Mouse (Mus musculus) thymus, adult 18-20 months (tissue): ENCODE data around the gene Vkorc1l1.
A peak's percentile ranks its signal among the peaks of the same experiment; 100 is the strongest.

Source experiments
- DNase-seq, 2 experiments: peaks; one replicate each; pipeline ENCODE4 v3.0.0; 2022; ENCODE audit warnings: mixed read lengths in 2 of 2

Vkorc1l1 gene

DNA sequence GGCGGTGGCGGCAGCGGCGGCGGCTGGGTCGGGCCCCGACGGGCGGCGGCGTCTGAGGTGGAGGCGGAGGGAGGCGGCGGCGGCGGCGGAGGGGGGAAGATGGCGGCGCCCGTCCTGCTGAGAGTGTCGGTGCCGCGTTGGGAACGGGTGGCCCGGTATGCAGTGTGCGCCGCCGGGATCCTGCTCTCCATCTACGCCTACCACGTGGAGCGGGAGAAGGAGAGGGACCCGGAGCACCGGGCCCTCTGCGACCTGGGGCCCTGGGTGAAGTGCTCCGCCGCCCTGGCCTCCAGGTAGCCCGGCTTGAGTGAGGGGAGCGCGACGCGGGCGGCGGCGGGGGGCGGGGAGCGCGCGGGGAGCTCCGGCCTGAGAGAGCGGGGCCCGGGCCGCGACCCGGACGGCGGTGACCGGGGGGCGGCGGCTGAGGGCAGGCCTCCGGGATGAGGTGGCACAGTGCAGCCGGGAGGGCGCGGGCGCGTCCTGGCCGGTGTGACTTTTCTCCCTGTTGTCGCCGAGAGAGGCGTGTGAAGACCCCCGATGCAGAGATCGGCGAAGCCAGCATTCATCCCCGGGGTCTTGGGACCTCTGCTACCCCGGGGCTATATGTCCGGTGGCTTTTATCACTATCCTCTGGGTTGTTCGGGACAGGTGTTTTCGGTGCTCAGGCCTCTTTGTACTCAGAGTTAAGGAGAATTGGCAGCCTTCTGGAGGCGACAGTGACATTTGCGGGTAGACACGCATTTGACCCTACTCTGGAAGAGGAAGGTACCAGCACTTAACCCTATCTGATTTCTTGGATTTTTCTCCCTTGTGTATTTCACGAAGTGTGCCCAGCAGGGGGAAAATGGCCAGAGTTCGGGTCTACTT lies 536 bp downstream of the Vkorc1l1 start:
- DNase-seq: peak; percentile 43 to 49

DNA sequence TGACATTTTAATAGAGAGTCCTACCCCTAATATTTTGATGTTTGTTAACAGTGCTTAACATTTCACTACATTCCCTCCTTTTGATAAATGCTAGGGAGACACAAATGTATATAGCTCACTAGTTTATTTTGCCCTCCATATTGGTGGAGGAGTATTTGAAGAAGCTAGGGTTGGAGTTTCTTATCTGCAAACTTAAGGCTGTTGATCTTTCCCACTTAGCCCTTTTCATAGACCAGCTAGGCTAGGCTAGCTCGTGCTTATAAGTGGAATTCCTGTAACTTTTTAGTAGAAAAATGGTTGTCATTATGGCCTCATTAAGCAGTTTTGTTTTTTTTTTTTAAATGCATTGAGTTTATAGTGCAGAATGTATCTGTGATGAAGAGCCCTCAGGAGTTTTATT lies 1.6 kb downstream of the Vkorc1l1 start:
- no peak for DNase-seq

DNA sequence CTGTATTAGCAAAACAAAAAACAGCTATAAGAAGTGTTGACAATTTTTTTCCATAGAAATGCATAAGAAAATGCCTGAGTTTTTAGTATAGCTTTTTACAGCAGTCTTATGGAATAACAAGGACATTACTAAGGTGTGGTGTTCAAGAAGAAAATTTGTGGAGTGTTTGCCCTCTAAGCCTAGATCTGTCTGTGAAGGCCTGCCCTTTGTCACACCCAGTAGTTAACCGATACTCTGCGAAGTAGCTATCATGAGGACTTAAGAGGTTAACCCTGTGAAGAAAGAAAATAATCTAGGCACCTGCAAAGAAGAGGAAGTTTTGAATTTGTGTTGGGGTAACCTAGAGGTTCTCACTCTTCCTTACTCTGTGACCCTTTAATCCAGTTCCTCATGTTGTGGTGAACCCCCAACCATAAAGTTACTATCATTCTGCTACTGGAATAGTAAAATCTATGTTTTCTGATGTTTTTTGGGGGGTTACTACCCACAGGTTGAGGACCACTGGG lies 5.8 kb downstream of the Vkorc1l1 start:
- DNase-seq: no peak

DNA sequence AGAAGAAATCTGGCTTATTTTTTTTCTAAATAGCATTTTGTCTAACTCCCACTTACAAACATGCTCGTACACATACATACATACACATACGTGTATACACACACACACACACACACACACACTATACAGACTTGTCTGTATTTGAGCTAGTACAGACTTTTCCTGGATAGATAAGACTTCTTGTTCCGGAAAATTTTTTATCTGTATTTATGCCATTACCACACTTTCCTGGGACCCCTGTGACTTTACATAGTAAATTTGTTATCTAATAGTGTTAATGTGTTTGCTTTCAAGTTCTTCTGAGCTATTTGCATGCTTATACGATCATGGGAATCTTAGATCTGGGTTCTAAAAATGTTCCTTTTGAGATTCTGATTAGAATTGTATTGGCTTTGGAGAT lies 10.4 kb downstream of the Vkorc1l1 start:
- DNase-seq: no peak

DNA sequence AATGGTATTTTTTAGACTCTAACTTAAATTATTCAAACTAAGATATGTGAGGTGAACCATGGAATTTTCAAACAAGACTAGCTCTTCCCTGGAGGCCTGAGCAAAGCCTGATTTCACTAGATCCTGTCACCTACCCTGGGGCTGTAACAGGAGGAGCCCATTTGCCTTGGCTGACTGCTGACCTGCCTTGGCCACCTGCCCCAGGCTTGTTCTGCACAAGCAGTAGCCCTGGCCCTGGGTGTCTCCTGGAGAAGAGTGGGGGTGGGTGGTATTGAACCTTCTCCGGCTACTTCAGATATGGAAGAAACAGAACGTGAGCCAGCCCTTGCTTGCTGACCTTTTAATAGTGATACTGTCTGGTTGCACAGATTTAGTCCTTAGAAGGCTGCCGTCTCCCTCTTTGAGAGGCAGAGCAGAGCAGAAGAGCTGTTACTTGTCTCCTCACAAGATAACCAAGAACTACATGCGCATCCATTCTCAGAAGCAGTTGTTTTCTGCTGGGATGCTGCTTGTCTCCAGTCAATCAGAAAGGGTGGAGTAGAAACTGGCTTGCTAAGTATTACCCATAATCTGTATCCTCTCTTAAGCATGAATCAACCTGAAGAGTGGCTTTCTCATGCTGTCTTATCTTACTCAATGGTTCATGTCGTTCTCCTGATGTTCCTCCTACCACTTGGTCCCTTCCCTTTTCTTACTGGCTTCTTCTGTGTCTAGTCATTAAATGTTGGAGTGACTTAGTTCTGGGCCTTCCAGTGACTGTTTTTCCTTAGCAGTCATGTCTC lies 12.9 kb downstream of the Vkorc1l1 start:
- no peak for DNase-seq

DNA sequence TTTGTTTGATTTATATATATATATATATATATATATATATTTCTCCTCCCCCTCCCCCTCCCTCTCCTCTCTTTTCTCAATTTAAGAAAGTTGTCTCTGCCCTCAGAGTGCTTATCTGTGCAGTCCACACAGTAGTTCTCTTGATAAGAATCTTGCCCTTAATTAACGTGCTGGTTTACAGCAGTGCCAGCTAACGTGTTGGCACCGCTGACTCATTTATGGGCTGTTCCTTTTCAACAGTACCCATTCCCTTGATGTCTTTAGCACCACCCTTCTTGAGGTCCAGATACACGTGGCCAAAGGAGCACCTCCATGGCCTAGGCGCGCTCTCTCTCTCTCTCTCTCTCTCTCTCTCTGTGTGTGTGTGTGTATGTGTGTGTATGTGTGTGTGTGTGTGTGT lies 14.0 kb downstream of the Vkorc1l1 start:
- DNase-seq: no peak

DNA sequence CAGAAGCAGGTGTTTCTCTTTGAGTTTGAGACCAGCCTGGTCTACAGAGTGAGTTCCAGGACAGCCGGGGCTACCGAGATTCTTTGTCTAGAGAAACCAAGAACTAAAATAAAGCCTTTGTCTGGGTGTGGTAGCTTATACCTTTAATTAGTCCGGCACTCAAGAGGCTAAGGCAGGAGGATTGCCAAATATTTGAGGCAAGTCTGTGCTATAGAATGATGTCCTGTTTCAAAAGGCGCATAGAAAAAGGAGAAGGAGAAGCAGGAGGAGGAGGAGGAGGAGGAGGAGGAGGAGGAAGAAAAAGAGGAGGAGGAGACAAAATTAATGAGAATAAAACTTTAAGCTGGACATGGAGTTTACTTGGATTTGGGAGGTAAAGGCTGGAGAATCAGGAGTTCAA lies 21.5 kb downstream of the Vkorc1l1 start:
- no peak for DNase-seq

DNA sequence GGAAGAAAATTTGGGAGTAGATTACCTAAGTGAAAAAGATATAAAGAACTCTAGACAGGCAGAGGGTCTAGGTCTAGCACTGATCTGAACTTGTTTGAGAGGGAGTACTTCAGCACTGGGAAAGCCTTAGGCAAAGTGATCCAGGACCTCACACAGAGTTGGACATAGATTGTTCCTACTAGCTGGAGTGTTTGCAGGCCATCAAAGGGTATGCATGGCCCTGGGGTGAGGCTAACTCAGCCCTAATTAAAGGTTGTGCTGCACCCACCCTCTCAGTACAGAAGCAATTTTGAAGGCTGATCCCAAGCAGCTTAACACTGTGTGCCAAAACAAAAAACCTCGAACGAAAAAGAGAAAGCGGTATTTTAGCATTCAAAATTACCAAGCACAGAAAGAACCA lies 24.7 kb downstream of the Vkorc1l1 start:
- DNase-seq: no peak

DNA sequence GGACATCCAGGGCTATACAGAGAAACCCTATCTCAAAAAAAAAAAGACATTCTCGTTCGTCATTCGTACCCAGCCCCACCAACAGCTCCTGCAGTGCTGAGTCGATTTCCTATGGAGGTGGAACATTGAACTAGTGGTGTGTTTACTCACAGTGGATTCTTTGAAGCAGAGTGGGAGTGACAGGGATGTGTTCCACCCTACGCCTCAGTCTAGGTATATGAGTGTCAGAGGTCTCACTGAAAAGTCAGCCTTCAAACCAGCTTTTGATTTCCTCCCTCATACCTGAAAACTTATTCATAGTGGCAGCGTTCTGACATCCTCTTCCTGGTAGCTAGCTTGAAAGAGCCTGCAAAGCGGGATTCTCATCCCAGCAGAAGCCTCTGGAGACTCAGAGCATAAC lies 26.6 kb downstream of the Vkorc1l1 start:
- DNase-seq: no peak

DNA sequence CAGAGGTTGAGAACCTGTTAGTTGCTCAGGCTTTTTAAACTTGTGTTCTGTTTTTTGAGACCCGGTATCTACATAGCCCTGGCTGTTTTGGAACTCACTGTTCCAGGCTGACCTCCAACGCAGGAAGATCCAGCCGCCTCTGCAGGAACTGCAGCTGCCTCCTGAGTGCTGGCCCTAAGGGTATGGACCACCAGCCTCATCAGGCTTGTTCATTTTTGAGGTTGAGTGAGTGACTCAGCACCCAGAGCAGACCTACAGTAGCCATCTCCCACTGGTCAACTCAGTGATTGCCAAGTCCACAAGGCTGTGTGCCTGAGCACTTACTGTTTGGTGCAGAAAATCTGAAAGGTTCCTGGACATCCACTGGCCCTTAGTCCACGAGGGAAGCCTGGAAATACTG lies 29.7 kb downstream of the Vkorc1l1 start:
- DNase-seq: no peak

DNA sequence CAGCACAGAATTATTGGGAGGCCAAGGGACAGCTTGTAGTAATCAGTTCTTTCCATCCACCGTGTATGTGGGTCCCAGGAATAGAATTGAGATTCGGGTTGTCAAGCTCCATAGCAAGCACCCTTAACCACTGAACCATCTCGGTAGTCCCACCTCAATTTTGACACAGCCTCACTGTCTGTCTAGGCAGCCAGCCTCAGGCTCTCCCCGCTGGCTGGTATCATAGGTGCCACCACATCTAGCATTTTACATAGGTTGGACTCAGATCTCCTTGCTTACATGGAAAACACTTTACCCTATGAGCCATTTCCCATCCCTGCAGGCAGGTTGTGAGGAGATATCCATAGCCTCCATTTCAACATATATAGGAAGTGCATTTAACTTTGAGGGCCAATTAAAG lies 32.6 kb downstream of the Vkorc1l1 start:
- DNase-seq: no peak

DNA sequence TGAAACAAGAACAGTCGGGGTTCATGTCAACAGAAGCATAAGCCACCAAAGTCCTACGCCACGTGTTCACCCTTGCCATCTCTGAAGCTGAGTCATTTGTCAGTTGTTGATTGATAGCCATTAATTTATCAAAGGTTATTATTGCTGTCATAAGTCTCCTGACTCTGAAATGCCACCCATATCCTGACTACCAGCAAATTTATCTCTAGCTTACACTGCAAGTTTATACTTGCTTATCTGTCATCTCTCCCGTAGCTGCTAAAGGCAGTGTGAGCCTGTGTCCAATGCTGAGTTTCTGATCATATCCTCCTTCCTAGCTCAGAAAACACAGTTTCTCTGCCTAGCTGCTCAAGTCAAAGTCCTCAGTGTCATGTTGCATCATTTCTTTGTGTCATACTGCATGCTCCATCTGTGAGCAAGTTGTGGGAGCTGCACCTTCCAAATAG lies 33.1 kb downstream of the Vkorc1l1 start:
- no peak for DNase-seq

DNA sequence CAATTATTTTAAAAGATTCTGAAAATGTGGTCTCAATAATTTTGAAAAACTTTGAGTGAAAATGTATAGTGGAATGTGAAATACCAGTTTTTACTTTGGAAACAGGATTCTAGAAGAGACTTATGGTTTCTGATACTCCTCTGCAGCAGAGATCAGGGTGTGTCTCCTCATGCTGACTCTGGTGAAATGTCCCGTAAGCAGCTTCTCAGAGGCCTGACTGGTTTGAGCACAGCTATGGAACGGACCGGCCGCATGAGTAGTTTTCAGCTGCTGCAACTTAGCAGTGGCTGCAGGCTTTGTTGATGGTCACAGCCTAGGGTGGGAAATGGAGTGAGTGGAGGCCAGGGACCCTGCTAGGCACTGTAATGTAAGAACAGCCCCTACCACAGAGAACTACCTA lies 36.0 kb downstream of the Vkorc1l1 start:
- DNase-seq: no peak

DNA sequence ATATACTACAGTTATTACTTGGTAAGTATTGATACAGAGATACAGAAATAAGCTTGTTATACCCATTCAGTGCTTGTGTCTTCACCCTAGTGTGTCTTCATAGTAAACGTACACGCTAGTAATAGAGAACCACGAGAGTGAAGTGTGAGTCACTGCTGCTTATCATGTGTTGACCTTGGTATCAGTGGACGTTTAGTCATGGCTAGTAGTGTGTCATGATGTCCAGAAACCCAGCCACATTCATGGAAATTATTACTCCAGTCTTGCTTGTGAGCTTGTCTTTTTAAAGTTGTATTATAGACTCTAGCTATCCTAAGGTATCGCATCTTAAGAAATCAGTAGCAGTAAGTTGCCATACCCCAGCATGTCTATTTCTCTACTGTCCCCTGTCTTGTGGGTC lies 36.8 kb downstream of the Vkorc1l1 start:
- no peak for DNase-seq

DNA sequence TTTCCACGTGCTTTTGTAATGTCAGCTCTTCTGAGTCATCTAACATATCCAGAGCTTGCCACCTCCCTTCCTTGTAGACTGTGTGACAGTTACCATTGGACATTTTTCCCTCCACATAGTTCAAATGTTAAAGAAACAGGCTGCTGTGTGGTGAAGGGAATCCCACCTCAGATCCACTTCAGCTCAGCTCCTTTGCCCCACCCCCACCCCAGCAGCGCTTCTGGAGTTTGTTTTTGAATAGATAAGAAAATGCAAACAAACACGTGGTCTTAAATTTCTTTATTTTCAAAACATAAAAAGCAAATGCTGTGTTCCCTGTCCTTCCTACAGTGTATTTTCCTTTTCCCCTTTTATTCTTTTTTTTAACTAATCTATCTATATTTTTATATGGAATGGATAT lies 38.4 kb downstream of the Vkorc1l1 start:
- no peak for DNase-seq

DNA sequence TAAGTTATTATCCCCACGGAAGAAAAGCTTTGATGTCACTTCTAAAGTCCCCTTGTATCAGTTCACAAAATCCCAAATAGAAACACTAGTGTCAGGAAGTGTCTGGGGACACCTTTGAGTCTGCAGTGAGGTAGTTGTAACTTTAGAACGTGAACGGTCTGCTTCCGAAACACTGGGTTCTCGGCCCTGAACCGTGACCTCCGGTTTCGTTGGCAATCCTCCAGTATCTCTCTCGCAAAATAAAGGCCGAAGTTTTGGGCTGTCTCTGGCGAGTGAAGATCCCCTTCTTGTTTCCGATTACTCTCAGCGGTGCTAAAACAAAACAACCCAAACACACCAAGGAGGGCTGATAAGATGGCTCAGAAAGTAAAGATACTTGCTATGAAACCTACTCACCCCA lies 47.6 kb downstream of the Vkorc1l1 start:
- DNase-seq: no peak

DNA sequence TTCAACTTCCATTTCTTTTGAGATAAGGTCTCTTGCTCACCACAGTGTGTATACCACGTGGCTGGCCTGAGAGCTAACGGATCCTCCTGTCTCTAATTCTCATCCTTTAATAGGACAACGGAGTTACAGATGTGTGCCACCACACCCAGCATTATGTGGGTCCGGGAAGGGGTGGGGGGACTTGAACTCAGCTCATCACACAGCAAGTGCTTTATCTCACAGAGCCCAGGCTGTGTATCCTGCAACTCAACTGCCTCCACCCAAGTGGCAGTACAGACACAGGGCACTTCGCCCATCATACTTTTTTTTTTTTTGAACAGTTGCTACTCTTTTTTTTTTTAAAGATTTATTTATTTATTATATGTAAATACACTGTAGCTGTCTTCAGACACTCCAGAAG lies 50.1 kb downstream of the Vkorc1l1 start:
- DNase-seq: no peak

DNA sequence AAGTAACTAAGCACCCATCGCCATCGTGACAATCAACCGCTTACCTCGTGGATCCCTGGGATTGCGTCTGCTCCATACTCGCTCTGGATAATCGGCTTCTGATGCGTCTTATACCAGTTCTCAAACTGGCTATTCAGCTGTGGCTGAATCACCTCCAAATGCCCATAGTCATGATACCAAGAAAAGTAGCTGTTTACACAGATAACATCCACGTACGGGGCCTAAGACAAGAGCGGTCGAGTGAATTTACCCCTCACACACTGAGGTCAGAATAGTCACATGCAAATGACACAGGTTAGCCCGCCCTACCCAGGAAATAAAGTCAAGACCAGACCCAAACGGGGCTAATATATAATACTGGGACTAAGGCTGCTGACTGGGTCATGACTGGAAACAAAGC lies 51.6 kb downstream of the Vkorc1l1 start:
- no peak for DNase-seq

DNA sequence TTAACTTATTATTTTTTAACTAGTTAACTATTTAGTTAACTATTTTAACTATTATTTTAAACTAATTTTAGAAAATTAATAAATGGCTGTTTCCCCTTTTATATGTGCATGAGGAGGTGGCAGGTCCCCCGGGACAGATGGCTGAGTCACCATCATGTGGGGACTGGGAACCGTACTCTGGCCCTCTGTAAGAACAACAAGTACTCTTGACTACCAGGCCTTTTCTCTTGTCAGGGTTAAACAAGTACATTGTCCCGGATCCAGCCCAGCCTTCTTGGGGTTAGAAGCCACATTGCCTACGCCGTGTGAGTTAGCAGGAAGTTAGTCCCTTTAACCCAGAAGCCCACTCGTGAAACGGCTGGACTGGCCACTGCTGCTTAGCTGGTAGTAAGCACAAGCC lies 53.2 kb downstream of the Vkorc1l1 start:
- no peak for DNase-seq

DNA sequence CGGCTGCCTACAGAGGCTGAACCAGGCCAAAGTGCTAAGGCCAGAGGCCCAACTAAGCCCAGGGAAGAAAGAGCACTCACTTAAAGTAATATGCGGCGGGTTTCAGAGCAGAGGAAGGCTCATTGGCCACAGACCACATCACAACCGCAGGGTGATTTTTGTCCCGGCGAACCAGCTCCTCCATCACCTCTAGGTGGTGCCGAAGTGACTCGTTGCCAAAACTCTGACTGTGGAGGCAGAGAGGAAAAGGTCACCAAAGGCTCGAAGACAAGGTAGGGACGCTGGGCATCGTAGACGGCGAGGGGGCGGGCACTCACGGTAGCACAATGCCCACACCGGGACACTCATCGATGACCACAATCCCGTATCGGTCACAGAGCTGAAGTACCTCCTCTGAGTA lies 55.9 kb downstream of the Vkorc1l1 start:
- no peak for DNase-seq

DNA sequence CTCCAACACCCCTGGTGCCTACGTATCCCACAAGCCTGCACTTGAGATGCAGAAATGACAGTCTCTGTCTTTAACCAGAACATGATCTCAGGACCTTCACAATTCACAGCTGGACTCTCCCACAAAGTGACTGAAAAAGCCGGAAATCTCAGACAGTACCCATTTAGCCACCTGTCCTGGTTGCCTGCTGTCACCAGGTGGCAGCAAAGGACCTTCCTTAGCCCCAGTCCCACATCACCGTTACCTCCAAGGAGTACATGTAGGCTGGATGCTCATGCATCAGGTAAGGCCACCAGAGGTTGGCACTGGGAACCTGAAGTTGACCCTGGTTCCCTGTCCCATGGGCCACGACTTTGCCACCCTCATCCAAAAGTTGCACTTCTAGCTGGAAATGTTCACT lies 57.3 kb downstream of the Vkorc1l1 start:
- peak in 1 of 2 experiments; percentile 28 for DNase-seq

DNA sequence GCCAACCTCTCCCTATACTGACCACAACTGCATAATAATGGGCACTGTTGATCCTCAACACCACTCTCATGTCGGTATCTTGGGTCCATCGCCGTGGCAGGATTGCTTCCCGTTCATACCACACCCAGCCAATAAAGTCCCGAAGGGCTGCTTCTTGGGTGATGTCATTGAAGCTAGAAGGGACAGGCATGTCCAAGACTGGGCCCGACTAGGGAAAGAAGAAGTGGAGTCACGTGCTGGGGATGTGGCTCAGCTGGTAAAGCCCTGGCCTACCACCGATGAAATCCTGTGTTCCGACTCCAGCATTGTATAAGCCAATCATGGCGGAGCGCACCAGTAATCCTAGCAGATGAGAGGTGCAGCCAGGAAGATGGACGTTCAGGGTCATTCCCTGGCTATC lies 59.0 kb downstream of the Vkorc1l1 start:
- DNase-seq: no peak

DNA sequence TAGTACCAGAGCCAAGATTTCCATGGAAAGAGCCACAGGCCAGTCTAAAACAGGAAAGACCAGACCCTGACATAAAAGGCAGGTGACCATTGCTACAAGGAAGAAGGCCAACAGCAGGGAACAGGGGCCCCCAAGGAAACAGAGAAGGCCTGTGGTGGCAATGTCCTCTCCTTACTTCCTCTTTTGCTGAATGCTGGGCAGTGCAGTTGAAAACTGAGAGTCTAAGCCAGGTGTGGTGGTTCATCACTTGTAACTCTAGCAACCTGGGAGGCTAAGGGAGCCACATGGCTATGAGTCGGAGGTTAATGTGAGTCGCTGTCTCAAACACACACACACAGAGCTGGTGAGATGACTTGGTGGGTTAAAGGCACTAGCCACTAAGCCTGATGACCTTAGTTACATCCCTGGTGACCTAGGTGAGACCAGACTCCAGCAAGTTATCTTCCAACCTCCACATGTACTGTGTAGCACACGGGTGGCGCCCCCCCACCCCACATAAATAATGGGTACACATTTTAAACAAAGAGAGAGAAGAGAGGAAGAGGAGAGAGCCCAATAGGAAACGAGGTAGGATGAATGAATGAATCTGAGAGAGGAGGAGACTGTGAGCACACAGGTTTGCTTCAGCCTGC lies 59.7 kb downstream of the Vkorc1l1 start:
- DNase-seq: no peak
